Mouse (Mus musculus): ENCODE data around the gene Kctd17.

- no peak for TF ChIP-seq CTCF (IDR thresholded peaks at IDR 0.05; ENCODE audit: insufficient read depth, low read length)
- no peak for TF ChIP-seq POLR2A (IDR thresholded peaks at IDR 0.05; ENCODE audit: borderline replicate concordance, extremely low read depth, low read depth, low read length)
These were observed 42.3 kb downstream of the Kctd17 start for GRCm38 (mm10) chr15:78470495-78471276.

Data from lung, adult 2 months (tissue).